Mouse (Mus musculus) kidney, postnatal 0 days (tissue): ENCODE measurements around the gene Senp3. TPM values are rescaled to one million over a fixed set of nuclear protein-coding genes. Genes with fewer than 3 reads are reported as not detected.

ENCODE experiments used
- ATAC-seq: fragments of 200-750 bp; cut with Nextera tagmentation; replicated peaks from 2 replicates; pipeline ENCODE4 v1.8.0; 2017; ENCODE audit warnings: low read depth, moderate number of reproducible peaks, moderate TSS enrichment, moderate library complexity; ENCODE audit not compliant: low FRiP score
- DNase-seq: peaks from one replicate; pipeline ENCODE4 v3.0.0-alpha.2; 2016; ENCODE audit warnings: low spot score
- H3K27ac ChIP-seq: fragments of 300-500 bp; sonication (generic); 2 replicates; pipeline ENCODE4 v1.5.1; 2014; ENCODE audit warnings: mild to moderate bottlenecking
- H3K27me3 ChIP-seq: fragments of 300-500 bp; sonication (generic); 2 replicates; pipeline ENCODE4 v1.6.1; 2014; ENCODE audit warnings: low read length, mixed read lengths; ENCODE audit not compliant: insufficient read depth
- H3K36me3 ChIP-seq: fragments of 300-500 bp; sonication (generic); 2 replicates; pipeline ENCODE4 v1.6.1; 2014; ENCODE audit warnings: low read length, mixed read lengths; ENCODE audit not compliant: insufficient read depth
- H3K4me1 ChIP-seq: fragments of 300-500 bp; sonication (generic); replicated peaks from 2 replicates; pipeline ENCODE4 v1.6.1; 2014; ENCODE audit warnings: antibody characterized with exemption, low read length, mixed read lengths; ENCODE audit not compliant: insufficient read depth
- H3K4me2 ChIP-seq: fragments of 300-500 bp; sonication (generic); 2 replicates; pipeline ENCODE4 v1.6.1; 2014; ENCODE audit warnings: mild to moderate bottlenecking, low read length, moderate library complexity, mixed read lengths
- H3K4me3 ChIP-seq: fragments of 300-500 bp; sonication (generic); replicated peaks from 2 replicates; pipeline ENCODE4 v1.5.1; 2014; ENCODE audit warnings: low read depth, low read length
- H3K9ac ChIP-seq: fragments of 300-500 bp; sonication (generic); 2 replicates; pipeline ENCODE4 v1.6.1; 2014; ENCODE audit warnings: low read depth, low read length
- H3K9me3 ChIP-seq: fragments of 300-500 bp; sonication (generic); replicated peaks from 2 replicates; pipeline ENCODE4 v1.6.1; 2016; ENCODE audit warnings: low read length, inconsistent platforms, mixed read lengths
- CTCF ChIP-seq: IDR thresholded peaks from 2 replicates; pipeline ENCODE4 v1.5.1; 2016; ENCODE audit warnings: antibody characterized with exemption, low read depth, mild to moderate bottlenecking, moderate library complexity
- WGBS: fragments of 180-500 bp; shearing (Covaris S2); extraction: QIAGEN DNeasy Blood & Tissue Kit; methylation state at CpG from one replicate; pipeline ENCODE4 v1.1.7; 2014; 5-methylcytosine and 5-hydroxymethylcytosine counted together
- polyA plus RNA-seq: library from polyadenylated mRNA; unstranded; fragments of >200 nt; fragmentation: Nextera tagmentation; extraction: Ambion mirVana; gene quantifications from 2 replicates; pipeline ENCODE4 v1.2.1, GENCODE M21; 2015

Senp3 gene
- polyA plus RNA-seq, 1 experiment from 2014 or later, result 52.2 TPM

GRCm38 (mm10) chr11:69657462-69657881 is 24.4 kb downstream of the Senp3 start:
- no peak overlapping the region for H3K9ac ChIP-seq
- no peak overlapping the region for H3K4me2 ChIP-seq
- H3K36me3 ChIP-seq, result peaks cover 31% of the 10 kb centered on the region
- H3K27ac ChIP-seq, result no peak overlapping the region
- 82% methylated on average over 15 of the region's 15 CpGs for WGBS
- DNase-seq (no peak), ATAC-seq (no peak)
- no peaks in the 10 kb centered on the region for H3K27me3 ChIP-seq
- peaks cover 3% of the 10 kb centered on the region; the same call in 1 of the 2 replicates for H3K4me1 ChIP-seq
- H3K4me3 ChIP-seq, result no peak overlapping the region
- no peak; the same call in 1 of the 2 replicates for TF ChIP-seq CTCF
- H3K9me3 ChIP-seq, result no peaks in the 10 kb centered on the region

GRCm38 (mm10) chr11:69656617-69657461 is 25.0 kb downstream of the Senp3 start:
- Histone ChIP-seq H3K4me3 (no peak overlapping the region), H3K27me3 (no peaks in the 10 kb centered on the region), H3K9ac (no peak overlapping the region), H3K4me1 (peaks cover 3% of the 10 kb centered on the region; the same call in 1 of the 2 replicates), H3K9me3 (no peaks in the 10 kb centered on the region), H3K36me3 (peaks cover 37% of the 10 kb centered on the region), H3K4me2 (no peak overlapping the region), H3K27ac (peak overlapping the region; percentile 8; the same call in 1 of the 2 replicates)
- WGBS, result 79% methylated on average over 10 of the region's 10 CpGs
- ATAC-seq (no peak), DNase-seq (peak; percentile 83)
- TF ChIP-seq CTCF, result peak; percentile 88

GRCm38 (mm10) chr11:69656065-69656455 is 25.8 kb downstream of the Senp3 start:
- 74% methylated on average over 5 of the region's 5 CpGs for WGBS
- TF ChIP-seq CTCF, result no peak
- Histone ChIP-seq H3K9ac (0 out of 2 replicates have a peak overlapping the region, but pooled peaks have one; percentile 13), H3K36me3 (peaks cover 43% of the 10 kb centered on the region), H3K9me3 (no peaks in the 10 kb centered on the region), H3K4me3 (no peak overlapping the region), H3K4me2 (no peak overlapping the region), H3K27ac (no peak overlapping the region), H3K27me3 (no peaks in the 10 kb centered on the region), H3K4me1 (no peaks in the 10 kb centered on the region)
- ATAC-seq (no peak), DNase-seq (no peak)

GRCm38 (mm10) chr11:69655264-69656064 is 26.4 kb downstream of the Senp3 start, which contains the start of gene Sox15:
Gene Sox15 (plus strand): TSS chr11:69655314.
- Histone ChIP-seq H3K4me3 (no peak within 1 kb of the TSS), H3K27ac (peak within 1 kb of the TSS; percentile 27; the same call in 1 of the 2 replicates), H3K4me1 (no peaks in the 10 kb centered on the region), H3K36me3 (peaks cover 49% of the 10 kb centered on the region), H3K4me2 (peak within 1 kb of the TSS; percentile 37; the same call in 1 of the 2 replicates), H3K9me3 (no peaks in the 10 kb centered on the region), H3K9ac (0 out of 2 replicates have a peak within 1 kb of the TSS, but pooled peaks have one; percentile 13), H3K27me3 (no peaks in the 10 kb centered on the region)
- WGBS, result 20% methylated on average over 34 of the region's 34 CpGs
- ATAC-seq (peak; percentile 46), DNase-seq (peak; percentile 91)
- TF ChIP-seq CTCF, result peak; percentile 83

- Histone ChIP-seq H3K36me3 (peaks cover 56% of the 10 kb centered on the region), H3K27ac (peak overlapping the region; percentile 27; the same call in 1 of the 2 replicates), H3K4me3 (no peak overlapping the region), H3K9me3 (no peaks in the 10 kb centered on the region), H3K4me1 (no peaks in the 10 kb centered on the region), H3K4me2 (no peak overlapping the region), H3K9ac (no peak overlapping the region), H3K27me3 (no peaks in the 10 kb centered on the region)
- ATAC-seq (no peak), DNase-seq (no peak)
- TF ChIP-seq CTCF, result no peak
- 34% methylated on average over 9 of the region's 9 CpGs for WGBS
These were observed 27.1 kb downstream of the Senp3 start for GRCm38 (mm10) chr11:69654760-69655159.

- Histone ChIP-seq H3K36me3 (peaks cover 61% of the 10 kb centered on the region), H3K27ac (no peak overlapping the region), H3K4me2 (no peak overlapping the region), H3K4me1 (no peaks in the 10 kb centered on the region), H3K4me3 (no peak overlapping the region), H3K9me3 (no peaks in the 10 kb centered on the region), H3K27me3 (no peaks in the 10 kb centered on the region), H3K9ac (no peak overlapping the region)
- DNase-seq (no peak), ATAC-seq (no peak)
- TF ChIP-seq CTCF, result no peak
- 72% methylated on average over 5 of the region's 5 CpGs for WGBS
These were observed 28.5 kb downstream of the Senp3 start for GRCm38 (mm10) chr11:69653399-69653798.
